Mouse (Mus musculus) adipocyte (in vitro differentiated cells): ENCODE data around the gene Prpf40b.
"Not testable (repeated sequence)": the region's sequence is repeated elsewhere in the genome, so short reads cannot be mapped to it uniquely, and the experiment has no call there.

Experiments
- DNase-seq: peaks from one replicate; pipeline ENCODE4 v3.0.0-alpha.2; 2016; ENCODE audit warnings: low spot score

Gene Prpf40b

GRCm38 (mm10) chr15:99294813-99295374 is at the start of gene Prpf40b:
Prpf40b (plus strand) TSS chr15:99295087.
- DNase-seq, result peak; percentile 89

- not testable (repeated sequence) for DNase-seq
Measured at GRCm38 (mm10) chr15:99246736-99247135, 48.2 kb upstream of the Prpf40b start.

DNA sequence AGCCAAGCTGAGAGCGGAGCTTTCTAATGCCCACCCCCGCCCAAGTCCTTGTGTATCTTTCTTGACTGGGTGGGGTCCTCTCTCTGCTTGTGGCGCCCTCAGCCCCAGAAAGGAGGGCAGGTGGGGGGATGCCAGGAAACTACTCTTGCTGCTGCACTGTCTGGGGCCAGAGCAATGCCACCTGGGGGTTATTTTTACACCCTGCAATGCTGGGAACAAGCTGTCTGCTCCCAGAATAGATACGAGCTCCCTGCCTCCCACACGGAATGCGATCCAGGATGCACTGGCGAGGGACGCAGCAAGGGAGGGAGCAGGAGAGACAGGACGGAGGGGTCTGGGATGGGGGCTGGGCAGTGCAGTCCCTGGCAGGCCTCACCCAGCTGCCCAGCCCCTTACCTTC is 45.9 kb upstream of the Prpf40b start:
- no peak for DNase-seq

GRCm38 (mm10) chr15:99249938-99250337 is 44.9 kb upstream of the Prpf40b start:
- no peak for DNase-seq

- peak; percentile 38 for DNase-seq
Measured at GRCm38 (mm10) chr15:99251111-99251510, 43.8 kb upstream of the Prpf40b start.

DNA sequence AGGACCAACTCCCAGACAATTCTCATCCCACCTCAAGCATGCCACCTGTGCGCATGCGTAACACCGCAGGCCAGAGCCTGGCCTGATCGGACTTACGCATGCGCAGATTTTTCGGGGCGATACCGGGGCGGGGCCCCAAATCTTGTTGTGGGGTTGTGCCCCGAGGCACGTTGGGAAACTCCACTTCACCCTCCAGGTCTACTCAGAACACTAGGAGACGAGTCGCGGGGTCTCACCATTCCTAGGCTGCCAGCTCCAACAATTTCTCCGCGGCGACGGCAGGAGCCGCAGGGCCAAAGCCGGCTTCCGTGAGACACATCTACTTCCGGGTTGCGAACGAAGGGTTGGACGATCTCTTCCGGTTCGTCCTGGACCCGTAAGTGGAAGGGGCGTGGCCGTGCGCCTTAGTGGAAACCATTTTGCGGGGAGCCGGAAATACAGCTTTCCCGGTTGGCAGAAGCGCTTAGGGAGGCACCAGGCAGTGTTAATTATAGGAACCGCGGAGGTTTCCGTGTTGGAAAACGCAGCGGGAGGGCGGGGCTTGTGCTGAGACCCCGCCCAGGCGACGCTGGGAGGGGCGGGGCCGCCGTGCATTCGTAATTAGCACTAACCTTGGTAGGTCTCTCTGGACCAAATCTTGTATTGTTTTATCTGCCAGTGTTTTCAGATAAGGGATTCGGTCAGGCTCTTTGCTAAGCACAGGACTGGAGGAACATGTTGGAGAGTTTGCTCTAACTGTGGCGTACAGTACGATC is 43.1 kb upstream of the Prpf40b start, which contains the start of gene Mcrs1:
TSS of gene Mcrs1 (minus strand) at position 336 of the 755 bp plus-strand sequence.
- DNase-seq, result peak; percentile 100

GRCm38 (mm10) chr15:99252381-99253174 is 42.3 kb upstream of the Prpf40b start:
- DNase-seq, result peak; percentile 52

- not testable (repeated sequence) for DNase-seq
Measured at GRCm38 (mm10) chr15:99253175-99253479, 41.8 kb upstream of the Prpf40b start.

DNA sequence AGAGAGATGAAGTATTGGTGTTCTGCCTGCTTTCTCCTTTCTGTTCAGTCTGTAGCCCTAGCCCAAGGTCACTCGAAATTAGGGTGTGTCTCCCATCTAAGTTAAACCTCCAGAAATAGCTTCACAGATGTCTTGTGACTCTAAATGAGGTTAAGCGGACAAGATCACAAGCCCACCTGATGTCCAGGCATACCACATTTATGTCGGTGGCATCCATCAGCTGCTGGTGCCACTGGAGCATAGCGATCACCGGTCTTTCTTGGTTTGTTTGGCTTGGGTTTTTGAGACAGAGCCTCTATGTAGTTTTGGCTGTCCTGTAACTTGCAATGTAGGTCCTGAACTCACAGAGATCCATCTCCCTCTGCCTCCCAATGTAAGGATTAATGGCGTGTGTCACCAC is 41.1 kb upstream of the Prpf40b start:
- DNase-seq, result no peak

- DNase-seq, result no peak
Measured at GRCm38 (mm10) chr15:99254477-99255005, 40.3 kb upstream of the Prpf40b start.

- DNase-seq, result peak; percentile 21
Measured at GRCm38 (mm10) chr15:99255241-99255749, 39.6 kb upstream of the Prpf40b start.

GRCm38 (mm10) chr15:99259167-99259729 is 35.6 kb upstream of the Prpf40b start:
- peak; percentile 81 for DNase-seq

GRCm38 (mm10) chr15:99259730-99260252 is 35.1 kb upstream of the Prpf40b start:
- DNase-seq, result peak; percentile 89

DNA sequence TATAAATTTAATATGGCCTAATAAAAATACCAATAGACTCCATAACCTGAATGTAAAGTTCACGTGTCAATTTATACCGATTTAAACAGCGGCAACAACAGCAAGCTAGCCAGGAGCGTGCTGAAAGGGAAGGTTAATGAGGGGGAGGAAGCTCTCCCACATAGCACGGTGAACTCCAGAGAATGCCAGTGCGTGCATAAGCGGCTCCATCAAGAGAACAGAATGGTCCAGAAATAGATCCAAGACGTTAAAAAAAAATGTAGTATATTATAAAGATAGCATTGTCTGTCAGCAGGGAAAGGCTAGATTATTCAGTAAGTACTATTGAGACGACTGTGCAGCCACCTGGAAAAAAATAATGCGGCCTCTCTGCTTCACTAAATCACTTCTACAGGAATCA is 32.2 kb upstream of the Prpf40b start:
- no peak for DNase-seq

GRCm38 (mm10) chr15:99264363-99264762 is 30.5 kb upstream of the Prpf40b start:
- no peak for DNase-seq

- DNase-seq, result peak; percentile 89
Measured at GRCm38 (mm10) chr15:99265679-99266078, 29.2 kb upstream of the Prpf40b start.

DNA sequence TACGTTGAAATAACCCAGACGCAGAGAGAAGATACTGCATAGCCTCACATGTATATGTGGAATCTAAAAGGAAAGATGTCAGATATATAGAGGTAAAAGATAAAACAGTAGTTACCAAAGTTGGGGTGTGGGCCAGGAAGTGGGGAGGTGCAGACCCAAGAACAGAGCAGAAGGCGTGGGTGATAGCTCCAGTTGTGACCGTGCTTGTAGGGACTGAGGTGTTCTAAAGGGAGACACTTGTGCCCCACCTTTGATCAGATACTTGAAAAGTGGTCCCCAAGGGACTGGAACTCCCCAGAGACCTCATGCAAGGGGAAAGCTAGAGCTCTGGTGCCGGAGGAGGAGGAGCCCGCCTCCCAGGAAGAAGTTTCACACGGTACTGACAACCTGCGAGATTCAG is 18.8 kb upstream of the Prpf40b start:
- no peak for DNase-seq

GRCm38 (mm10) chr15:99278271-99278670 is 16.6 kb upstream of the Prpf40b start:
- no peak for DNase-seq

DNA sequence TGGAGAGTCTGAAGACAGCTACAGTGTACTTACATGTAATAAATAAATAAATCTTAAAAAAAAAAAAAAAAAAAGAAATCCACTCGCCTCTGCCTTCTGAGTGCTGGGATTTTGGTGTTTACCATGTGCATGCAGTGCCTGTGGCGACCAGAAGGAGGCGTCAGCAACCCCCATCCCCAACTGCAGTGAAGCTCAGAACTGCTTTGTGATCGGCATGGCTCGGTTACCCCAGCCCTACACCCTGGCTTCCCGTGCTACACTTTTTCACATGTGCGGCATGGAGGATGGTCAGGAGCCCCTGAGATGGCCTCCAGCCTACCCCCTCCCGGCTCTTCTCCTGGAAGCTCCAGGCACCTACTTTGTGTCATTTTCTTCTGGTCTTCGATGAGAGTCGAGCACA is 11.4 kb upstream of the Prpf40b start:
- no peak for DNase-seq

DNA sequence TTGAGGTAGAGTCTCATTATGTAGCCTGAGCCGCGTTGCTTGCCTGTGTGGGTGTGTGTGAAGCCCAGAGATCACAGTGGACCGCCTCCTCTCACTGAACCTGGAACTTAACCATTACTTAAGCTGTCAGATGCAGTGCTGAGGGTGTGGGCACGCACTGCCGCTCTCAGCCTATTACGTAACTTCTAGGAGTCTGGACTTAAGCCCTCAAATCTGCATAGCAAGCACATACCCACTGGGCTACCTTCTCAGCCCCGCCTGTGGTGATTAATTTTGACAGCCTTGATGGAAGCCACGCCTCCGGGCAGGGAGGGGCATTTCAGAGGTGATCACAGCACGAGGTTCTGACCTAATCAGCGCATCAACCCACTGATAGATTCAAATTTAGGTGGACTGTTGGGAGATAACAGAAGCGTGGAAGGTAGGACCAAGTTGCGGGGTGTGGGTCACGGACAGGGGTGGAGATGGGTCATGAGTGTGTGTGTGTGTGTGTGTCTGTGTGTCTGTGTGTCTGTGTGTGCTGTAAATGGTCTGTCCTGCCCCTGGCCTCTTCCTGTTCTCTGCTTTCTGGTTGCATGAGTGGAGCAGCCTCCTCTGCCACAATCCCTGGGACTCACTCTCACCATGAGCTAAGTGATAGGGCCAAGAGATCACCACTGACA is 10.2 kb upstream of the Prpf40b start:
- DNase-seq, result peak; percentile 21

DNA sequence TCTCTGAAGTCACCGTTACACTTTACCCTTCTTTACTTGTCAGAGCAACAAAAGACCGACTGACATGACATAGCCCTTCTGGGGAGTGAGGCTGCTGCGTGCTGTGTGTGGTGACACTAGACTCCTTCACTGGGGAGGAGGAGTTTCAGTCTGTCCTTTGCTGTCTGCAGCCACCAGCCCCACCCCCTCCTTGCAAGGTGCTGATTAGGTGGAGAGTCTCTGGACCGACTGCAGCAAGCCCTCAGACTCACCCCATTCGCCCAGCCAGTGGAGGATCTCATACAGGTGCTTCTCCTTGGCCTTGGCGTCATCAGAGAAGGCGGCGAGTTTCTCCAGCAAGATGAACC is 9.7 kb upstream of the Prpf40b start:
- DNase-seq, result no peak
